Mouse (Mus musculus) lung, embryonic 15.5 days (tissue): ENCODE data around the gene Nhlrc2. TPM values are rescaled to one million over a fixed set of nuclear protein-coding genes. Genes with fewer than 3 reads are reported as not detected.
A peak's percentile ranks its signal among the peaks of the same experiment; 100 is the strongest.

Source experiments
- ATAC-seq: fragments of 200-750 bp; cut with Nextera tagmentation; 2 replicates; pipeline ENCODE4 v1.8.0; 2017; ENCODE audit warnings: moderate number of reproducible peaks, borderline replicate concordance; ENCODE audit not compliant: low FRiP score, low TSS enrichment; ENCODE audit errors: extremely low read depth
- H3K27ac ChIP-seq: fragments of 300-500 bp; sonication (generic); 2 replicates; pipeline ENCODE4 v1.5.1; 2015; ENCODE audit warnings: moderate library complexity, mild to moderate bottlenecking, inconsistent platforms
- H3K27me3 ChIP-seq: fragments of 300-500 bp; sonication (generic); 2 replicates; pipeline ENCODE4 v1.6.1; 2015; ENCODE audit warnings: inconsistent platforms
- H3K36me3 ChIP-seq: fragments of 300-500 bp; sonication (generic); 2 replicates; pipeline ENCODE4 v1.6.1; 2015; ENCODE audit warnings: inconsistent platforms
- H3K4me1 ChIP-seq: fragments of 300-500 bp; sonication (generic); 2 replicates; pipeline ENCODE4 v1.6.1; 2015; ENCODE audit warnings: inconsistent platforms
- H3K4me2 ChIP-seq: fragments of 300-500 bp; sonication (generic); 2 replicates; pipeline ENCODE4 v1.6.1; 2015; ENCODE audit warnings: inconsistent platforms, mild to moderate bottlenecking, moderate library complexity
- H3K4me3 ChIP-seq: fragments of 300-500 bp; sonication (generic); 2 replicates; pipeline ENCODE4 v1.5.1; 2015; ENCODE audit warnings: mild to moderate bottlenecking, inconsistent platforms
- H3K9ac ChIP-seq: fragments of 300-500 bp; sonication (generic); 2 replicates; pipeline ENCODE4 v1.6.1; 2015; ENCODE audit warnings: inconsistent platforms
- H3K9me3 ChIP-seq: fragments of 300-500 bp; sonication (generic); 2 replicates; pipeline ENCODE4 v1.6.1; 2016; ENCODE audit warnings: inconsistent platforms
- WGBS: fragments of 180-500 bp; shearing (Covaris S2); methylation state at CpG from one replicate; pipeline ENCODE4 v1.1.7; 2015; 5-methylcytosine and 5-hydroxymethylcytosine counted together
- polyA plus RNA-seq: library from polyadenylated mRNA; unstranded; fragments of >200 nt; fragmentation: Nextera tagmentation; extraction: Ambion mirVana; gene quantifications from 2 replicates; pipeline ENCODE4 v1.2.1, GENCODE M21; 2015

The Nhlrc2 gene
- polyA plus RNA-seq, 1 experiment from 2014 or later: 19.1 TPM

DNA sequence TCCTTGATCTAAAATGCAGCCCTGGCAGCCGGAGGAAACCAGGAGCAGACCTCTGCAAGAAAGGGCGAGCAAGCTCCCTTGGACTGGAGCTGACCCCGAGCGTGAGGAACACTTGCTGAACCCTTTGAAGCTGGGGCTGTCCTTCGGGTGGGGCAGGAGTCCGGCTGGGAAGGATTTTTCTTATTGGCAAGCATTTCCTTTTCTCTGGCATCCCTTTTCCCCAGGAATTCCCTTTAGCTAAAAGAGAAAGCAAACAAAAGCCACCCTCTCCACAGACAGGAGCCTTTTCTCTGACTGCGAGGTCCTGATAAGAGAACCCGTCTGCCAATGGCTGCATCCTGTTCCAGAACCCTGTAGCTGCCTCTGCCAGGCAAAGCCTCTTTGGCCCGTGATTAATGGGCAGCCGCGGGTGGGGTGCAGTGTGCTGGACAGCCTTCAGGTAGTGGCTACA is 83.4 kb downstream of the Nhlrc2 start:
- H3K27ac ChIP-seq: peak overlapping the region; percentile 92
- no peaks in the 10 kb centered on the region for H3K27me3 ChIP-seq
- no peak overlapping the region for H3K4me3 ChIP-seq
- 11% methylated on average over 11 of the region's 11 CpGs for WGBS
- H3K4me1 ChIP-seq: peaks cover 21% of the 10 kb centered on the region
- no peaks in the 10 kb centered on the region for H3K36me3 ChIP-seq
- peak overlapping the region; percentile 21 for H3K4me2 ChIP-seq
- H3K9me3 ChIP-seq: no peaks in the 10 kb centered on the region
- no peak overlapping the region for H3K9ac ChIP-seq
- ATAC-seq: peak; percentile 80

DNA sequence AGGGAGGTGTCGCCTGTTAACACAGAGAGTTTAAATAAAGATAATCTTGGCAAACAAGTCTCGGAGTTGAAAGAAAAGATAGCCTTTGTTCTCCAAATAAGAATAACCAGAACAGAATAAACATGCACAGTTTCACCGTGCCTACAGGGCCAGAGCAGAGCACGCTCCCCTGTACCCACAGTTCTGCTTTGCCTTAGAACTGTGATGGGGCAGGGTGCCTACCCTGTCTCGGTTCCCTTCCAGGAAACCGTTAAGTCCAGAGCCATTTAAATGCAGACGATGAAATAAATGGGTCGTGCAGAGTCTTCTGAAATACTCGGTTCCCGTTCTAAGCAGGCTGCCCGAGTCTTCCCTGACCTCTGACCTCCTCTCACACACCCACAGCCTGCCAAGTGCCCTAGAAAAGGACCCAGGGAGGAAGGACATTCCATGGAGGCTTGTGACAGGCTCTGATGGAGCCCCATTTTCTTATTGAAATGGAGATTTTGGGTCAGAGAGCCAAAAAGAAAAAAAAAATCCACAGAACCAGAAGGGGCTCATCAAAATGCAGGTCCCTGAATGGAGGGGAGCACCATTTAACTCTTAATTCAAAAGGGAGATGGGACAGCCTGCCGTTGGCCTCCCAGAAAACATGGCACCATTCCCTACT is 89.1 kb downstream of the Nhlrc2 start:
- Histone ChIP-seq H3K4me2 (no peak overlapping the region), H3K4me3 (no peak overlapping the region), H3K9me3 (no peaks in the 10 kb centered on the region), H3K36me3 (no peaks in the 10 kb centered on the region), H3K9ac (no peak overlapping the region), H3K27me3 (no peaks in the 10 kb centered on the region), H3K27ac (no peak overlapping the region), H3K4me1 (peaks cover 4% of the 10 kb centered on the region; the same call in 1 of the 2 replicates)
- no peak for ATAC-seq
- 49% methylated on average over 12 of the region's 12 CpGs for WGBS

DNA sequence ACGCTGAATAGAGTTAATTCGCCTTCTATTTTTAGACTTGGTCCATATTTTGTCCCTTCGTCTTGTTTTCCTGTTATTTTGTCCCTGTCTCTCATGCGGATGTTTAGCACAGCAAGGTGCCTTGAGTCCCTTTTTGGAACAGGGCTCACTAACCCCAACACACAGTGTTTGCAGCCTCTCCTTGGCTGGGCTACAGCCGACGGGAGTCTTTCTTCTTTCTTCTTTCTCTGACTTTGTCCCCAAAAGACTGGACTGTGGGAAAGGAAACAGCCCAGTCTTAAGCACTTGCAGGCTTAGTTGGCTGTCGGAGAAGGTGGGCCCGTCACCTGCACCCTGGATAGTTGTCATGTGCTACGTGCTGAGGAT is 89.6 kb downstream of the Nhlrc2 start:
- H3K27ac ChIP-seq: no peak overlapping the region
- H3K4me1 ChIP-seq: peaks cover 3% of the 10 kb centered on the region; the same call in 1 of the 2 replicates
- no peaks in the 10 kb centered on the region for H3K36me3 ChIP-seq
- no peaks in the 10 kb centered on the region for H3K9me3 ChIP-seq
- H3K9ac ChIP-seq: no peak overlapping the region
- no peak overlapping the region for H3K4me3 ChIP-seq
- ATAC-seq: no peak
- 85% methylated on average over 9 of the region's 9 CpGs for WGBS
- H3K27me3 ChIP-seq: no peaks in the 10 kb centered on the region
- H3K4me2 ChIP-seq: no peak overlapping the region

GRCm38 (mm10) chr19:56647451-56648120 is 99.5 kb downstream of the Nhlrc2 start:
- WGBS: 84% methylated on average over 7 of the region's 7 CpGs

GRCm38 (mm10) chr19:56651262-56651661 is 103.2 kb downstream of the Nhlrc2 start:
- Histone ChIP-seq H3K27me3 (no peaks in the 10 kb centered on the region), H3K4me2 (no peak overlapping the region), H3K27ac (peak overlapping the region; percentile 73), H3K36me3 (no peaks in the 10 kb centered on the region), H3K9ac (no peak overlapping the region), H3K9me3 (no peaks in the 10 kb centered on the region), H3K4me3 (no peak overlapping the region), H3K4me1 (peaks cover 23% of the 10 kb centered on the region)
- 75% methylated on average over 4 of the region's 4 CpGs for WGBS
- ATAC-seq: no peak

More at GRCm38 (mm10) chr19:56647451-56648120, 99.5 kb downstream of the Nhlrc2 start:
- Histone ChIP-seq H3K9ac (no peak overlapping the region), H3K27me3 (no peaks in the 10 kb centered on the region), H3K27ac (no peak overlapping the region), H3K9me3 (no peaks in the 10 kb centered on the region), H3K4me3 (no peak overlapping the region), H3K36me3 (no peaks in the 10 kb centered on the region), H3K4me1 (peaks cover 15% of the 10 kb centered on the region), H3K4me2 (no peak overlapping the region)
- ATAC-seq: no peak

GRCm38 (mm10) chr19:56652034-56652962 is 104.2 kb downstream of the Nhlrc2 start:
- H3K27ac ChIP-seq: peak overlapping the region; percentile 73
- ATAC-seq: peak; percentile 97

More at GRCm38 (mm10) chr19:56652034-56652962, 104.2 kb downstream of the Nhlrc2 start:
- no peaks in the 10 kb centered on the region for H3K27me3 ChIP-seq
- no peaks in the 10 kb centered on the region for H3K36me3 ChIP-seq
- H3K9me3 ChIP-seq: no peaks in the 10 kb centered on the region
- peak overlapping the region; percentile 47 for H3K4me2 ChIP-seq
- H3K9ac ChIP-seq: no peak overlapping the region
- WGBS: 11% methylated on average over 19 of the region's 19 CpGs
- peak overlapping the region; percentile 14; the same call in 1 of the 2 replicates for H3K4me3 ChIP-seq
- peaks cover 23% of the 10 kb centered on the region for H3K4me1 ChIP-seq

Other genes with a start within 250 kb of the Nhlrc2 start
- gene Nrap, start 158.2 kb upstream of the Nhlrc2 start, polyA plus RNA-seq: 0.86 and 1.0 TPM in 2 replicates
- 33.4 and 34.8 TPM in 2 replicates for gene Casp7, start 151.1 kb upstream of the Nhlrc2 start, polyA plus RNA-seq
- 0.31 and 0.60 TPM in 2 replicates for gene Plekhs1, start 86.6 kb upstream of the Nhlrc2 start, polyA plus RNA-seq
- 19.9 and 21.1 TPM in 2 replicates for gene Dclre1a, start within 50 bp of the Nhlrc2 start, polyA plus RNA-seq
- 1.4 and 1.5 TPM in 2 replicates for gene Adrb1, start 173.9 kb downstream of the Nhlrc2 start, polyA plus RNA-seq